Mouse (Mus musculus): ENCODE results near the gene Tspan9.

Tspan9 gene

DNA sequence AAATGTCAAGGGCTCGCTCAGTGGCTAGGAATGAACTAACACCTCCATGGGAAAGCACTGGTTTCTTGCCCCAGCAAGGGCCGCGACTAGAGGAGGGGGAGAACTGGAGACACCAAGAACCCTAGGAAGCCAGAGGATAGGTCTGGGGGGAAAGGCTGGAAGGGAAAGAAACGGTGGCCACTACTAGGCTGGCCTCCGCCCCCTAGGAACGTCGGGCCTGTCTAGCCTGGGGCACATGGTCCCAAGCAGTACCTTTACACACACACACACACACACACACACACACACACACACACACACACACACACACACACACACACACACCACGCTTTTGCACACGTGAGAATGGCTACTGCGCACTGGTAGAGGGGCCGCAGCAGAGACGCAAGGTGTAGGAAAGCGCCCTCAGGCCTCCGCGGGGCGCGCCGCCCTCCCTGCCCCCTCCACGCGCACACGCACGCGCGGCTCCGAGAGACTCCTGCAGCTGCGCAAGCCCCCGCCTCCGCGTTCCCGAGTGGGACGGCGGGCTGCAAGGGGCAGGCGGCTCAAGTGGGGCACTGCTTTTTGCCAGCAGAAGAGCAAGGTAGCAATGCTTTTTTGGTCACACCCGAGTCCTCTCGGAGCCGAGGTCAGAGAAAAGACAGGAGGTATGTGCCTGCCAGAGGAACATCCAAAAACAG is 108.0 kb downstream of the Tspan9 start:
- DNase-seq = peak in 1 of 2 experiments; percentile 25

DNA sequence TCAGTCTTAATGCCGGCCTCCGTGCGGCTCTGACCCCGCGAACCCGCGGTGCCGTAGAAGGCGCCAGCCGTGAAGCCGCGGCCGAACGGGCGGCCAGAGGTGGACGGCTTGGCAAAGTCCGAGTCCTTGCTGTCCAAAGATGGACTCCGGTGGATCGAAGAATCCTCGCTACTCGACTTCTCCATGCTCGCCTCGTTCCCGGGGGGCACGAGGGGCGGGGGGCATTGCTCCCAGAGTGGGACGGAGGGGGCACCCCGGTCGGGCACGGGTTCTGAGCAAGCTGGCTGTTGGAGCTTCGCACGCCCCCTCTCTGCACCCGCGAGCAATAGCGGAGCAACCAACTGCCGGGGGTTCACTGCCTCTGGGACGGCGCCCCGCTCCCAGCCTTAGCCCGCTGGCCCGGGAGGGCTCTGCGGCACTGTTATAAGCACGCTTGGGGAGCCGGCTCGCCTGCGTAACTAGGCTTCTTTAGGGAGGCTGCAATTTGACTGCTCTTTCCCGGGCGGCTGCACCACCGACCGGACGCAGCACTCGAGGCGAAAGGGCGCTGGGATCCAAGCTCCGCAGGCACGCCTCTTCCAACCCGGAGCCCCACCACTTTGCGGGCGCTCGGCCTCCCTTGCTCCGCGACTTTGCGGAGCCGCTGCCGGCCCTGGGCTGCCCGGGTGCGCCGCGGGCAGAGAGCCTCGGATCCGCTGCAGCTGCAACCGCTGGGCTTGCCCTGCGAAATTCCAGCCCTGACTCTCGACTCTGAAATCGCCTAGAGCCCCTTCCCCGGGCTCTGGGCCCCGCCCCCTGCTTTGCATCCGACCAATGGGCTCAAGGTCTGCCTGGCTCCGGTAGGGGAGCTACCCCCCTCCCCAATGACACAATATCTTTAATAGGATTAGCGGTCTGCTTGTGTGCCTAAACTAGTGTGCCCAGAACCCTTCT is 108.8 kb downstream of the Tspan9 start:
- DNase-seq = peak; percentile 45 to 65

- DNase-seq = no peak
These were observed 109.5 kb downstream of the Tspan9 start for GRCm38 (mm10) chr6:128033868-128034250.

DNA sequence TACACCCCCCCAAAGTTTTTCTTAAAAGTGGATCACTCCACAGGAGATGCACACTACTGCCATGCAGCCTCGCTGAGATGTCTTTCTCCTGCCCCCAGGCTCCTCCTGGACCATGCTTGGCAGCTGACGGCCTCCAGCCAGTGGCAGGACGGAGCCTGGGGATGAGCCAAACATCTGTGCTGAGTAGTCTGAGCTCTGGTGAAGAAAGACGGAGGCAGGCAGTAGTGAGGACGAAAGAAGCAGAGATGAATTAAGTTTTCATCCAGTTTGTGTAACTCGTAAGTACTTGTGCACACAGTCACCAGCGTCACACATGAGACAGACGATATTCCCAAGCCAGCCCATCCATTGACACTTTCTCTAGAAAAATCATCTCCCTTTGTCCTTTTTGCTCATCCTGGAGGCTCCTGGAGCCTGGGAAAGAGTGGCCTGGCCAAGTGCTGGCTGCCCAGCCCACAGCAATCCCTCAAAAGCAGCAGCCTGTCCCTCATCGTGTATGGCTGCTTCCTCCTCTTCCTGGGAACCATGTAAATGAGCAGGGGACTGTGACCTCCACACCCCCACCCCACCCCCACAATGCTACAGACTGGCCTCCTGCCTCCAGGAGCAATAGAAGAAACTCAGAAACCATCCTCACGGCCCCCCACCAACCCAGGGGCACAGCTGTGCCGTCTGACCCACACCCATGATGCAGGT is 110.1 kb downstream of the Tspan9 start:
- no peak for DNase-seq

GRCm38 (mm10) chr6:128032252-128033171 is 110.9 kb downstream of the Tspan9 start:
- DNase-seq = peak; percentile 76 to 93

DNA sequence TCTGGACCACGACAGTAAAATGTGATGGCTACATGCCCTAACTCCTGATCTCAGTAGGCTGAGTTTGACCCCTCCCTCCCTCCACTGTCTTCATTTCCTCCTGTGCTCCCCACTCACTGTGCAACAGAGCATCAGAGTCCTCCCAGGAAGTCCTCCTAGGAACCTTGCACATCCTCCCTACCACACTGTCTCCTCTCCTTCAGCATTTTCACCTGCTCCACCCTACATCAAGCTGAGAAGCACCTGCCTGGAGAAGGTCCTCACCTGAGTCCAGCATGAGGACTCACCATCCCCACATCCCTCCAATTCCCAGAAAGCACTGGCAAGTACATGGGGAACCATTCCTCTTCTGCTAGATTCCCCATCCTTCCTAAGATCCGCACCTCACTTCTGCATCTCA is 111.8 kb downstream of the Tspan9 start:
- DNase-seq = no peak

DNA sequence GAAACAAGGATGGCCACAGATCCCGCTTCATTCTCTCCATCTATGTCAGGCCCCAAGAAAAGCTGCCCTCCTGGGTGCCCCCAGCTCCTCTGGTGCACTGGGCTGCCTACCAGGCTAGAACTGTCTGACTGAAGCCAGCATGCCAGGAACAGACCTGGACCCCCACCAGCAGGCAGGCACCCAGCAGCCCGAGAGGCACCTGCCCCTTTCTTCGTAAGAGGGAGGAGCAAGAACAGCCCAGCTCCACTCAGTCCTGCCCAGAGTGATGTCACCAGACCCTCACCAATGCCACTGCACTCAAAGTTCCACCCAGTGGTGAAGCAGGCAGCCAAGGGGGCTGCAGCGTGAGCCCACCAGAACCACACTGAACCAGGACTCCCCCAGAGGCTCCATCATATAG is 112.3 kb downstream of the Tspan9 start:
- DNase-seq = no peak

GRCm38 (mm10) chr6:128030475-128030874 is 112.9 kb downstream of the Tspan9 start:
- no peak for DNase-seq

DNA sequence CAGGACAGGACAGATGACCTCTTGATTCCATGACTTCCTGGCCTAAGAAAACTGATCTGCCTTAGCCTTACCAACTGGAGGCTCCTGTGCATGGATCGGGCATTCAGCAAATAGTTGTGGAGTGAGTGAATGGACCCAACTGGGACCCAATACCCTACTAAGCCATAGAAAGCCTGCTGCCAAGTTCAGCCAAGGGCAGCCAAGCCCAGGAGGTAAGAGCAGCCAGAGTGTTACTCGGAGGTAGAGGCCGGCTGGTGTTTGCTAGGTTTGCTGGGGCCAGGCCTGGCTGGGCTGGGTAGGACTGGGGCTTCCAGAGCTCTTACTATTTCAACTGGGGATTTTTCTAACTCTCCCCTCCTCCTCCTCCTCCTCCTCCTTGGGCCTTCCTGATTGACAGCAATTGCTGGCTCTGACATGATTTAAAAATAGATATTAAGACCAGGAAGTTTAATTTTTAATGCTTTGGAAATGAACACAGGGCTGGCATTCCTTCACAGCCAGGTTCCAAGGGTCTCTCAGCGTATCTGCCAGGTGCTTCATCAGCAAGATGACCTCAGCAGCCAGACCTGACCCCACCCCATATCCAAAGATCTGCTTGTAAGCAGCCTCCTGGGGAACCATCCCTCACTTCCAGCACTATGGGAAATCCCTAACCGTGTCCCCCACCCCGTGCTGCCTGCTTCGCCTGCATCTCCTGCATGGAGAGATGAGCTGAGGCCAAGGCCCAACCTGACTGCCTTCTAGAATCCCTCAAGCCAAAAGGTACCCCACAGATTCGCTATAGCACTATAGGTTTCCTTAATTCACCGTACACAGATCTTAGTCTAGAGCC is 113.7 kb downstream of the Tspan9 start:
- peak in 1 of 2 experiments; percentile 34 for DNase-seq

DNA sequence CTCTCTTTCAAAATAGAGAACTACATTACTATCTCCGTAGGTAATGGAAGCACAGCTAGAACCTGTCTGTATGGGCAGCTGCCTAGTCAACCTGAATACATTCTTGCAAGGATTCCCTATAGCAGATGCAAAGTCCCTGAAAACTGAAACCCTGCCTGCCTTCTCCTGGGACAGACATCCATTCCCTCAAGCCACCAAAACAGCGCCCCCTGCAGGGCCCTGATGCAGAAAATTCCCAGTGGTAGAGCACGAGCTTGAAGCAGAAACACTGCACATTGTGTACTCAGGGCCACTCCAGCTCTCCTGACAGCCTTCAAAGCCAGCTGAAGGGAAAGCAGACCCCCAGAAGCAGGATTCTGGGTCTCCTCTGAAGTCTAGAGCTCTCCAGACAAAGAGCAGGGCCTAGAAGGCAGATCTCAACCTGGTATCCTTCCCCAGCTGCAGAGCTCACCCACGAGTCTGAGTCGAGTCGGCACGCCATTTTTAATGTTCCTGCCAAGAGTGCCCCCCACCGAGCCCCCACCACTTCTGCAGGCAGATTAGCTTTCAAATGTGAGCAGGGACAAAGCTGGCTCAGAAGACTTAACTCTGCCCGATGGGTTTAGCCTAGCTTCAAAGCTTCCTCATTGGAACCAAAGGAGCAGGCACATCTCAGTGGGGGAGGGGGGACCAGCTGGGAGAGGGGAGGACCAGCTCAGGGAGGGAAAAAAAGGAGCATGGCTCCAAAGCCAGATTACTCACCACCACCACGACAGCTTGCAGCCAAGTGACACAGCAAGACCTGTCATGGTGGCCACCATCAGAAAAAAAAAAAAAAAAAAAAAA is 115.1 kb downstream of the Tspan9 start:
- DNase-seq = peak; percentile 41 to 43

GRCm38 (mm10) chr6:128025997-128026396 is 117.4 kb downstream of the Tspan9 start:
- no peak for DNase-seq

DNA sequence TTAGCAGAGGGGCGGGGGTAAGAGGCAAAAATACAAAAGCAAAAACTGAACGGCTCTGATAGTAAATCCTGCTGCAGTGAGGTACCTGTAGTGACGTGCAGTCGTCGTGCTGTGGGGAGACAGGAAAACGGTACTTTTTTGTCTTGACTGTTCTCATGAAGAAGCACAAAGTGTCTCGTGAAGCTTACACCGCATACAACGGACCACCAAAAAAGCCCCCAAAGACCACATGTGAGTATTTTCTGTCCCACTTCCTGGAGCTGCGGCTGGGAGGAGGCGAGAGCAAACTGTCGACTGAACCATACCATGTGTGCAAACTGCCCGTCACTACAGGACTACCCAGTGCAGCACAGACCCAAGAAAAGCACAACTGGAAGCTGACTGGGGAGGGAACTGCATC is 117.8 kb downstream of the Tspan9 start:
- no peak for DNase-seq

- no peak for DNase-seq
These were observed 121.2 kb downstream of the Tspan9 start for GRCm38 (mm10) chr6:128022207-128022606.

GRCm38 (mm10) chr6:128021931-128022202 is 121.5 kb downstream of the Tspan9 start:
- no peak for DNase-seq

DNA sequence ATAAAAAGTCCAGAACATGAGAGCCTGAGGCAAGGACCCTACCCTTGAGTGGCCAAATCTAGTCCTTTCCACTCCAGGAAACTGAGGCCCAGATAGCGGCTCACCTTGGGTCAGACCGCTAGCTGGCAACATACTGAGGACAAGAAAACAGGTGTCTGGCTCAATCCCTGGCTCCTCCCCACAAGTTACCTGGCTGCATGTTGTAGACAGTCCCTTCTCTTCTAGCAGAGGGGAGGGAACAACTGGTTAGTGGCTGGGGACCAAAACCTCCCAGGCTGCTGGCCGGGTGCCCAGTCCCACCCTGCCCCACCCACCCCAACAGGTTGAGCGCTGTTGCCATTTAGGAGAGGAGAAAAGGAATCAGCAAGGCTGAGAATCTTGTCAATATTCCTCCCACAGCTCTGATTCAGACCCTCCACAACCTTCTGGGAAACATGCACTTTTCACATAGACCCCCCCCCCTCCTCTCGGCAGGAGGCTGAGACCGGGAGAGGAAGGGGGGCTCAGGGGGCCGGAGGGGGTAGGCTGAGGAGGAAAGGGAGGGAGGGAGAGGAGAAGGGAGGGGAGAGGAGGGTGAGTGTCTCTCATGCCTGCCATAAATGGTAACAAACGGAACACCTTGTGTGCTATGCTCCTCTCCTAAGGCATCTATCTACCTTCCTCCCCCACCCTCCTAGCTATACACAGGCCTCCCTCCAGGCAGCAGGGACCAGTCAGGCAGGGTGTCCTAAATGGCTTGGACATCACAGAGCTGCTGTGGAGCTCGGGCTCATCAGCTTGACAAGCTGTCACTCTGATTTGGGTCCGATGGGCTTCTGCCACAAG is 122.1 kb downstream of the Tspan9 start:
- no peak for DNase-seq

DNA sequence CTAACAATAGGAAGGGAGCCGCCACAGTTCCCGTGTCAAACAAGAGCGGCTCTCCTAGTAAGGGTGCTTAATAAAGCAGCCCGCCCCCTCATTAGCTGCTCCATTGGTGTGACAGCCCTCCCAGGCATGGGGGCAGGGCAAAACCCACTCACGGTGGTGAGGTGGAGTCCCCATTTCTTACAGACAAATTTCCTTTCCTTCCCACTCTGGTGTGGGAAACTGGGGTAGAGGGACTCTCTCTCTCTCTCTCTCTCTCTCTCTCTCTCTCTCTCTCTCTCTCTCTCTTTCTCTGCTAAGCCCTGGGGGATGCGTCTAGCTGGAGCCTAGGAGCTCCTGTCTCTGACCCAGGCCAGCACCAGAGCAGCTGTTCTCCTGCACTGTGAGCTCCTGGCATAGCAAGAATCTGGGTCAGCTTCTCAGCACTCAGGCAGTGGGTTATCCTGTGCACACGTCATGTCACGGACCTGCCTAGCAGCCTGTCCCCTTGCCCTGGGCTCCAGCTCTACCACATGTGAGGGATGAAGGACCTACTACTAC is 122.8 kb downstream of the Tspan9 start:
- DNase-seq = no peak

DNA sequence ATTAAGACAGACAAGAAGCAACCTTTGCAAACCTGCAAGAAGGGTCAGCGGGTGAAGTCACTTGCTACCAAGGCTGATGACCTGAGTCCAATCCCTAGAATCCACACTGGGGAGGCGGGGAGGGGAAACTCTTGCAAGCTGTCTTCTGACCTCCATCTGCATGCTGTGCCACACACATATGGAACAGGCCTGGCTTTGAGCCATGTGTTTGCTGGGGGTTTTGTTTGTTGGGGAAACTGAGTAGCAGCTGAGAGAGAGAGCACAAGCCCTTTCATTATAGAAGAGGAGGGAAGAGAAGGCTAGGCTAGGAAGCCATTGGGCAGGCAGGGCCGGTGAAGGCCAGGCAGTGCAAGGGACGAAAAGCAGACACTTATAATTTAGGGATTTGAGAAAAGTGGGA is 123.3 kb downstream of the Tspan9 start:
- no peak for DNase-seq

DNA sequence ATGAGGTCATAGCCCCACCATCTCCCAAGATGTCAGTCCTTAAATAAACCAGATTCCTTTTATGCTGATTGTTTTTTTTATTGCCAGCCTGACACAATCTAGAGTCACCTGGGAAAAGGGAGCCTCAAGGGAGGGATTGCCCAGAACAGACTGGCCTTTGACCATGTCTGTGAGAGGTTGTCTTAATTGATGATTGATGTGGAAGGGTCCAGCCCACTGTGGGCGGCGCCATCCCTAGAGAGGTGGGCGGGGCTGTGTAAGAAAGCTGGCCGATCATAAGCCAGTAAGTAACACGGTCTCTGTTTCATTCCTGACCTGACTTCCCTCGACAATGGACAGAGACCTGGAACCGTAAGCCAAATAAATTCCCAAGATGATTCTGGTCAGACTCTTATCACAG is 124.3 kb downstream of the Tspan9 start:
- DNase-seq = peak in 1 of 2 experiments; percentile 22

GRCm38 (mm10) chr6:128015304-128015703 is 128.1 kb downstream of the Tspan9 start:
- DNase-seq = no peak

Data from kidney, postnatal 25 days (tissue).